Mouse (Mus musculus) heart, embryonic 12.5 days (tissue): ENCODE data around the gene Emb. TPM values are rescaled to one million over a fixed set of nuclear protein-coding genes. Genes with fewer than 3 reads are reported as not detected.

Experiments
- ATAC-seq: fragments of 200-750 bp; cut with Nextera tagmentation; 2 replicates; pipeline ENCODE4 v1.8.0; 2017; ENCODE audit warnings: moderate TSS enrichment, moderate library complexity; ENCODE audit not compliant: insufficient number of reproducible peaks, low FRiP score
- H3K27ac ChIP-seq: fragments of 300-500 bp; sonication (generic); 2 replicates; pipeline ENCODE4 v1.5.1; 2016; ENCODE audit warnings: mild to moderate bottlenecking, moderate library complexity; ENCODE audit not compliant: poor library complexity, severe bottlenecking
- H3K27me3 ChIP-seq: fragments of 300-500 bp; sonication (generic); replicated peaks from 2 replicates; pipeline ENCODE4 v1.6.1; 2016; ENCODE audit warnings: mild to moderate bottlenecking, moderate library complexity
- H3K36me3 ChIP-seq: fragments of 300-500 bp; sonication (generic); 2 replicates; pipeline ENCODE4 v1.6.1; 2016; ENCODE audit warnings: mild to moderate bottlenecking, moderate library complexity
- H3K4me1 ChIP-seq: fragments of 300-500 bp; sonication (generic); replicated peaks from 2 replicates; pipeline ENCODE4 v1.6.1; 2016; ENCODE audit warnings: mild to moderate bottlenecking
- H3K4me2 ChIP-seq: fragments of 300-500 bp; sonication (generic); 2 replicates; pipeline ENCODE4 v1.6.1; 2016; ENCODE audit warnings: mild to moderate bottlenecking, moderate library complexity
- H3K4me3 ChIP-seq: fragments of 300-500 bp; sonication (generic); 2 replicates; pipeline ENCODE4 v1.5.1; 2016; ENCODE audit warnings: mild to moderate bottlenecking
- H3K9ac ChIP-seq: fragments of 300-500 bp; sonication (generic); 2 replicates; pipeline ENCODE4 v1.6.1; 2016; ENCODE audit warnings: mild to moderate bottlenecking, moderate library complexity
- H3K9me3 ChIP-seq: fragments of 300-500 bp; sonication (generic); replicated peaks from 2 replicates; pipeline ENCODE4 v1.6.1; 2016; ENCODE audit warnings: mild to moderate bottlenecking, moderate library complexity
- WGBS: fragments of 180-500 bp; shearing (Covaris S2); methylation state at CpG from one replicate; pipeline ENCODE4 v1.1.7; 2016; 5-methylcytosine and 5-hydroxymethylcytosine counted together
- polyA plus RNA-seq: library from polyadenylated mRNA; unstranded; fragments of >200 nt; fragmentation: Nextera tagmentation; extraction: Ambion mirVana; gene quantifications from 2 replicates; pipeline ENCODE4 v1.2.1, GENCODE M21; 2016

The Emb gene
- polyA plus RNA-seq, 1 experiment from 2014 or later, result 16.2 TPM

DNA sequence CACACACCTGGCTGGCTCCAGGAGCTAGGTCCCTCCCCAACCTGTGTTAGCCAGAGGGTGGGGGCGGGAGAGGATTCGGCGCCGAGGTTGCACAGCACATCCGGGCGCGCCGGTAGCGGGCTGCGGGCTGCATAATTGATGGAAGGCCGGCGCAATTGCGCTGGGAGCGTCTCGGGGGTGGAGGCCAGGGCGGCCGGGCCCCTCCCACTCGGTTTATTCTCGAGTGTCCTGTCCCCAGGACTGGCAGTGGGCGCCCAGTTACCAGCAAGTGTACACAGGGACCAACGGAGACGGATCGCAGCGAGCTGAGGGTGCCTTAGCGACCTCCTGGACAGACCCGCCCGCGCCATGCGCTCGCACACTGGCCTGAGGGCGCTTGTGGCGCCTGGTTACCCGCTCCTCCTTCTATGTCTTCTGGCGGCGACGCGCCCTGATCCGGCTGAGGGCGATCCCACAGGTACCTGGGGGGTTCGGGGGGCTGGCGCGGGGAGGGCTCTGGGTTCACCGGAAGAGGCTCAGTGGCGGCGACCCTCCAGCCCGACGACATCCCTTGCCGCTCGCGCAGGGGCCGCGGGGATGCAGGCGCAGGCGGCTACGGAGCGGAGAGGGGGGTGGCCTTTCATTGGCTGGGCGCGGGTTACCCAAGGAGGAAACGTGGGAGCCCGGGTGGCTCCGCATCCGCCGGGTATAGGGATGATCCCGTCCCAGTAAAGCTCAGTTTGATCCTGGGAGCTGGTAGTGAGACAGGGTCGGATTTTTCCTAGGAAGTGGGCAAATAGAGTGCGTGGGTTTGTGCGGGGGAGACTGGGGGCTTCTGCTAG lies 12.4 kb downstream of the Emb start, which contains the start of gene Gm17509:
TSS of gene Gm17509 (minus strand) at position 575 of the 821 bp plus-strand sequence.
- peak within 1 kb of the TSS; percentile 95 for H3K4me2 ChIP-seq
- no peaks in the 10 kb centered on the region for H3K36me3 ChIP-seq
- H3K4me3 ChIP-seq, result peak within 1 kb of the TSS; percentile 79
- H3K27me3 ChIP-seq, result no peaks in the 10 kb centered on the region
- H3K4me1 ChIP-seq, result peaks cover 7% of the 10 kb centered on the region
- no peaks in the 10 kb centered on the region for H3K9me3 ChIP-seq
- no peak within 1 kb of the TSS for H3K27ac ChIP-seq
- ATAC-seq, result peak; percentile 72
- H3K9ac ChIP-seq, result peak within 1 kb of the TSS; percentile 74
- WGBS, result under 1% methylated on average over 67 of the region's 67 CpGs

- Histone ChIP-seq H3K9ac (no peak overlapping the region), H3K4me1 (peaks cover 8% of the 10 kb centered on the region), H3K36me3 (no peaks in the 10 kb centered on the region), H3K4me3 (no peak overlapping the region), H3K9me3 (no peaks in the 10 kb centered on the region), H3K27ac (no peak overlapping the region), H3K4me2 (no peak overlapping the region), H3K27me3 (no peaks in the 10 kb centered on the region)
- ATAC-seq, result no peak
- WGBS, result 48% methylated on average over 5 of the region's 5 CpGs
Observed at GRCm38 (mm10) chr13:117223125-117223524, 14.8 kb downstream of the Emb start.

- Histone ChIP-seq H3K36me3 (no peaks in the 10 kb centered on the region), H3K27ac (no peak overlapping the region), H3K4me1 (peaks cover 8% of the 10 kb centered on the region), H3K9me3 (no peaks in the 10 kb centered on the region), H3K9ac (no peak overlapping the region), H3K27me3 (no peaks in the 10 kb centered on the region), H3K4me3 (no peak overlapping the region), H3K4me2 (no peak overlapping the region)
- no peak for ATAC-seq
- 51% methylated on average over 2 of the region's 2 CpGs for WGBS
Observed at GRCm38 (mm10) chr13:117224901-117225300, 16.6 kb downstream of the Emb start.

DNA sequence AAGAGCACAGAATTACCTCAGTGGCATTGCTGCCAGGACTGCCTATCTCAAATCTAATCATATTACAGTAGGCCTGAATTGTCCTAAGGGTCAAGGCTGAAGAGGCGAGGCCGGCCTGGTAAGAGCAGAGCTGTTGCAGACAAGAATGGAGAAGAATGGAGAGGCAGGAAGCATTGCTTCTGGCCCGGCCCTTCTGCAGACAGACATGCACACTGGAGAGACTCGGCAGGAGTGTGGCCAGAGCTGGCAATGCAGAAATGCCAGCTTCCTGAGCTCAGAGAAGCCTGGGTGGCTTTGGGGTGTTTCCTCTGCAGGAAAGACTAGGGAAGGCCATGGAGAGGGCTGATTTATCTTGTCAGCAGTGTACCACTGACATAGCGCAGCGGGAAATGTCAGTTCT lies 17.2 kb downstream of the Emb start:
- H3K27ac ChIP-seq, result no peak overlapping the region
- no peak overlapping the region for H3K4me3 ChIP-seq
- WGBS, result 51% methylated on average over 6 of the region's 6 CpGs
- H3K36me3 ChIP-seq, result no peaks in the 10 kb centered on the region
- H3K9ac ChIP-seq, result no peak overlapping the region
- ATAC-seq, result no peak
- peaks cover 8% of the 10 kb centered on the region for H3K4me1 ChIP-seq
- no peaks in the 10 kb centered on the region for H3K27me3 ChIP-seq
- H3K4me2 ChIP-seq, result no peak overlapping the region
- H3K9me3 ChIP-seq, result no peaks in the 10 kb centered on the region

GRCm38 (mm10) chr13:117230371-117231110 lies 22.2 kb downstream of the Emb start:
- peaks cover 5% of the 10 kb centered on the region for H3K4me1 ChIP-seq
- H3K27ac ChIP-seq, result no peak overlapping the region
- no peak overlapping the region for H3K4me3 ChIP-seq
- no peak overlapping the region for H3K9ac ChIP-seq
- no peak for ATAC-seq
- 90% methylated on average over 6 of the region's 6 CpGs for WGBS
- H3K9me3 ChIP-seq, result no peaks in the 10 kb centered on the region
- no peaks in the 10 kb centered on the region for H3K36me3 ChIP-seq
- H3K4me2 ChIP-seq, result no peak overlapping the region
- no peaks in the 10 kb centered on the region for H3K27me3 ChIP-seq

DNA sequence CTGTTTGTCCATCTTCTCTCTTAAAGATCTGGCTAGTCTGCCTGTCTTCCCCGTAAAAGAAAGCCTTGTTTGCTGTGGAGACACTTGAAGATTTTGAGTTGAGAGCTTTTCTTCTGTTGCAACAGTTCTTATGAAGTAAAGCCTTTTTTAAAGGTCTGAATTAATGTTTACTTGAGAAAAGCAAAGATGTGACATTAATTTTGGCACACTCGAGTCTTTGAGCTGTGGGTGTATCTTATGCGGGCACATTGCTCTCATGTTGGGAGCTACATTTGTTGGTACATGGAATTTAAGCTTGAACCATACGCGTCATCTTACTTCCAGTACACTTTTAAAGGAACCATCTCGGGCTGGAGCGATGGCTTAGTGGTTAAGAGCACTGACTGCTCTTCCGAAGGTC lies 25.5 kb downstream of the Emb start:
- H3K36me3 ChIP-seq, result no peaks in the 10 kb centered on the region
- H3K4me2 ChIP-seq, result no peak overlapping the region
- no peak overlapping the region for H3K9ac ChIP-seq
- no peak overlapping the region for H3K27ac ChIP-seq
- H3K9me3 ChIP-seq, result no peaks in the 10 kb centered on the region
- H3K27me3 ChIP-seq, result no peaks in the 10 kb centered on the region
- no peak for ATAC-seq
- WGBS, result 90% methylated on average over 8 of the region's 8 CpGs
- peaks cover 20% of the 10 kb centered on the region for H3K4me1 ChIP-seq
- no peak overlapping the region for H3K4me3 ChIP-seq

GRCm38 (mm10) chr13:117234486-117234885 lies 26.1 kb downstream of the Emb start:
- H3K4me1 ChIP-seq, result peaks cover 20% of the 10 kb centered on the region
- H3K36me3 ChIP-seq, result no peaks in the 10 kb centered on the region
- 87% methylated on average over 7 of the region's 7 CpGs for WGBS
- H3K4me2 ChIP-seq, result no peak overlapping the region
- no peaks in the 10 kb centered on the region for H3K9me3 ChIP-seq
- no peaks in the 10 kb centered on the region for H3K27me3 ChIP-seq
- H3K9ac ChIP-seq, result no peak overlapping the region
- ATAC-seq, result no peak
- H3K4me3 ChIP-seq, result no peak overlapping the region
- H3K27ac ChIP-seq, result no peak overlapping the region

DNA sequence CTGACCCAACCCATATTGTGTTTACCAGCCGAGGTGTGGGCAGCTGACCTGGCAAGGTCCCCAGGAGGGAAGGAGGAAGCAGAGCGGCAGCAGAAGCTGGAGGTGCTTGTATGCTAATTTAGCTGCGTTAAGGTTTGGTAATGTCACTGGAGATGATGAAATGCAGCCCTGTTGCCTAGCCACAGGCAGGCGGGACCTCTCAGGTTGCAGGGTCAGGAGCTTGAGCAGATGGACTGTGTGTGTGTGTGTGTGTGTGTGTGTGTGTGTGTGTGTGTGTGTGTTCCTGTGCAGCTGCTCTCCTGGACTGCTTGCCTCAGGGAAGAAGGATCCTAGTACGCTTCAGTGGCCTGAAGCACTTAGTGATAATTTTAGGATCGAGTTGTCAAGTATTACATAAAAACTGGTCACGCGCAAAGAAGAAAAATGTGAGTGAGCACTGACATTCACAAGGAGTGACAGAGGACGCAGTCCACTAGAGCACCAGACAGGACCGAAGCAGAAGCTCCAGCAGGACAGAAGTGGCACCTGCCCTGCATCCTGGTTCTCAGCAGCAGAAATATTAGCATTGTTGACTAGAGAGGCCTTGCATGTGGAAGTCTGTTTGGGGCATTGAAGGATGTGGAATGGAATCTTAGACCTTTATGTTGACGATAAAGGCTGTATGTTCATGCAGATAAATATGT lies 27.3 kb downstream of the Emb start:
- Histone ChIP-seq H3K27me3 (no peaks in the 10 kb centered on the region), H3K4me2 (peak overlapping the region; percentile 32), H3K36me3 (no peaks in the 10 kb centered on the region), H3K9me3 (no peaks in the 10 kb centered on the region), H3K9ac (no peak overlapping the region), H3K4me3 (no peak overlapping the region), H3K4me1 (peaks cover 20% of the 10 kb centered on the region), H3K27ac (no peak overlapping the region)
- ATAC-seq, result 0 out of 2 replicates have a peak, but pooled peaks have one; percentile 33
- 42% methylated on average over 11 of the region's 11 CpGs for WGBS

GRCm38 (mm10) chr13:117237111-117237510 lies 28.8 kb downstream of the Emb start:
- Histone ChIP-seq H3K27ac (no peak overlapping the region), H3K36me3 (no peaks in the 10 kb centered on the region), H3K9ac (no peak overlapping the region), H3K27me3 (no peaks in the 10 kb centered on the region), H3K4me1 (peaks cover 20% of the 10 kb centered on the region), H3K4me3 (no peak overlapping the region), H3K4me2 (no peak overlapping the region), H3K9me3 (no peaks in the 10 kb centered on the region)
- 44% methylated on average over 4 of the region's 4 CpGs for WGBS
- no peak for ATAC-seq

- no peak overlapping the region for H3K4me3 ChIP-seq
- H3K27ac ChIP-seq, result no peak overlapping the region
- no peak for ATAC-seq
- H3K4me1 ChIP-seq, result peaks cover 15% of the 10 kb centered on the region
- no peak overlapping the region for H3K4me2 ChIP-seq
- no peaks in the 10 kb centered on the region for H3K9me3 ChIP-seq
- H3K27me3 ChIP-seq, result no peaks in the 10 kb centered on the region
- no peak overlapping the region for H3K9ac ChIP-seq
- no peaks in the 10 kb centered on the region for H3K36me3 ChIP-seq
- WGBS, result 84% methylated on average over 3 of the region's 3 CpGs
Observed at GRCm38 (mm10) chr13:117242063-117242462, 33.7 kb downstream of the Emb start.

DNA sequence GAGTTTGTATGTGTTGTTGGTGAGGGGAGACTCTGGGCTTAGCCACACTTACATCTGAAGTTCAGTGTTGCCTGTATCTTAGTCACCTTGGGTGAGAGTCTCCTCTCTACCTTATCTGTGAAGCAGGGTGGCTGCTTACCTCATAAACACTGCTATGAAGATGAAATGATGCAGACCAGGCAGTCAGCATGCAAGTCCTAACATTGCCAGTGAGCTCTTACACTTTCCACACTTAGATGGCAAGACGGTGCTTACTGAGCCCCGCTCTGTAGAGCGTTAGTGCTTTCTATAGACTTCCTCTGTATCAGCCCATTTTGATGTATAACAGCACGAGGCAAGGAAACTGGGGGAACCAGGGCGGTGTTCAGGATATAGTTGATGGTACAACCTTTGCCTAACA lies 34.3 kb downstream of the Emb start:
- no peak overlapping the region for H3K4me2 ChIP-seq
- 70% methylated on average over 5 of the region's 5 CpGs for WGBS
- peaks cover 11% of the 10 kb centered on the region for H3K4me1 ChIP-seq
- no peaks in the 10 kb centered on the region for H3K9me3 ChIP-seq
- H3K9ac ChIP-seq, result no peak overlapping the region
- no peak for ATAC-seq
- H3K27ac ChIP-seq, result no peak overlapping the region
- no peaks in the 10 kb centered on the region for H3K36me3 ChIP-seq
- H3K27me3 ChIP-seq, result no peaks in the 10 kb centered on the region
- H3K4me3 ChIP-seq, result no peak overlapping the region
